Mouse (Mus musculus): ENCODE measurements at regions not wholly inside any gene's neighbourhood (a gene's known extent, or its start where the extent isn't known, plus 50 kb on each side); places are given as distances from the start of the nearest gene placed in this dataset.

- DNase-seq (ENCODE audit: low read depth), result no peak
- TF ChIP-seq CTCF (IDR thresholded peaks at IDR 0.05; ENCODE audit: borderline replicate concordance, extremely low read depth, insufficient read depth, insufficient read length), result no peak
- no peak for TF ChIP-seq POLR2A (IDR thresholded peaks at IDR 0.05; ENCODE audit: borderline replicate concordance, extremely low read depth, insufficient read depth, insufficient read length, poor library complexity, severe bottlenecking)
Observed at GRCm38 (mm10) chr8:98066214-98066613, 1350.1 kb downstream of the Cdh8 start.

- TF ChIP-seq CTCF (IDR thresholded peaks at IDR 0.05; ENCODE audit: borderline replicate concordance, extremely low read depth, insufficient read depth, insufficient read length) (no peak), POLR2A (IDR thresholded peaks at IDR 0.05; ENCODE audit: borderline replicate concordance, extremely low read depth, insufficient read depth, insufficient read length, poor library complexity, severe bottlenecking) (no peak)
- no peak for DNase-seq (ENCODE audit: low read depth)
Observed at GRCm38 (mm10) chr8:98065387-98065786, 1350.9 kb downstream of the Cdh8 start.

- TF ChIP-seq POLR2A (IDR thresholded peaks at IDR 0.05; ENCODE audit: borderline replicate concordance, extremely low read depth, insufficient read depth, insufficient read length, poor library complexity, severe bottlenecking), result no peak
- TF ChIP-seq CTCF (IDR thresholded peaks at IDR 0.05; ENCODE audit: borderline replicate concordance, extremely low read depth, insufficient read depth, insufficient read length), result no peak
- DNase-seq (ENCODE audit: low read depth), result no peak
Observed at GRCm38 (mm10) chr8:98061778-98062177, 1354.5 kb downstream of the Cdh8 start.

GRCm38 (mm10) chr8:98053651-98054050 is 1362.6 kb downstream of the Cdh8 start:
- no peak for DNase-seq (ENCODE audit: low read depth)
- TF ChIP-seq CTCF (IDR thresholded peaks at IDR 0.05; ENCODE audit: borderline replicate concordance, extremely low read depth, insufficient read depth, insufficient read length) (no peak), POLR2A (IDR thresholded peaks at IDR 0.05; ENCODE audit: borderline replicate concordance, extremely low read depth, insufficient read depth, insufficient read length, poor library complexity, severe bottlenecking) (no peak)

GRCm38 (mm10) chr8:98016540-98016939 is 1399.7 kb downstream of the Cdh8 start:
- TF ChIP-seq POLR2A (IDR thresholded peaks at IDR 0.05; ENCODE audit: borderline replicate concordance, extremely low read depth, insufficient read depth, insufficient read length, poor library complexity, severe bottlenecking), result no peak
- TF ChIP-seq CTCF (IDR thresholded peaks at IDR 0.05; ENCODE audit: borderline replicate concordance, extremely low read depth, insufficient read depth, insufficient read length), result no peak
- DNase-seq (ENCODE audit: low read depth), result peak; percentile 37
